Mouse (Mus musculus): Measurements from ENCODE around the gene Zfp599.

The Zfp599 gene

GRCm38 (mm10) chr9:22224066-22224465, 35.6 kb downstream of the Zfp599 start:
- no peak for DNase-seq

- peak; percentile 55 to 80 for DNase-seq
Observed at GRCm38 (mm10) chr9:22217858-22218493, 41.7 kb downstream of the Zfp599 start.

- no peak for DNase-seq
Observed at GRCm38 (mm10) chr9:22216705-22217104, 43.0 kb downstream of the Zfp599 start.

GRCm38 (mm10) chr9:22214549-22214948, 45.1 kb downstream of the Zfp599 start:
- DNase-seq = no peak

- DNase-seq = peak; percentile 58 to 80
Observed at GRCm38 (mm10) chr9:22213785-22214194, 45.9 kb downstream of the Zfp599 start.

Measured in lung, adult 18-20 months (tissue).